Mouse (Mus musculus) kidney, adult 2 months (tissue): ENCODE measurements around the gene Mcu.

Source experiments
- CTCF ChIP-seq: fragments of 200-500 bp; conservative IDR thresholded peaks from 2 replicates; pipeline ENCODE4 v1.5.1; 2011; ENCODE audit warnings: low read depth, mild to moderate bottlenecking, control low read depth, low read length, moderate library complexity, mixed read lengths; ENCODE audit not compliant: insufficient read depth, insufficient read length
- POLR2A ChIP-seq: fragments of 200-500 bp; IDR thresholded peaks from one replicate; pipeline ENCODE4 v1.6.1; 2011; ENCODE audit warnings: low read depth, low read length, control low read depth

- TF ChIP-seq CTCF (no peak), POLR2A (no peak)
These were observed 30.9 kb downstream of the Mcu start for GRCm38 (mm10) chr10:59585621-59586020.
